Mouse (Mus musculus): ENCODE measurements at regions not wholly inside any gene's neighbourhood (a gene's known extent, or its start where the extent isn't known, plus 50 kb on each side); places are given as distances from the start of the nearest gene placed in this dataset.
A peak's percentile ranks its signal among the peaks of the same experiment; 100 is the strongest.

DNA sequence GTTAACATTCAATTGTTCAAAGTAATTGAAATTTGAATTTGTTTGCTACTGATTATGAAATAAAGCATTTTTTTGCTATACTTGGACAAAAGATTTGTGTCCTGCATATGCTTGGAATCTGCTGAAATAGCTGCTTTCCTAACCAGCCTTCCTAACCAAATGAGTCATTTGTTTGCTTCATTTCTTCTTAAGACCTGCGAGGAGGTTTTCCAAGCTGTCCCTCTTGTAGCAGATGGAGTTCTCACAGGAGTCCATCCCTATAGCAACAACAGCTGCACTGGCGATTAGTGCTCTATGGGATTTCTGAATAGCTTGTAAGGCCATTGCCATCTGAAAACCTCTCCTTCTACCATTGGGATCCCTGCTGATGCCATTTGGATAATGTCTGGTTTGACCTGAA is 94.4 kb upstream of the Dock10 start:
- no peak overlapping the region for H3K4me2 ChIP-seq (ENCODE audit: low read depth)
- peak; percentile 4 for DNase-seq
- TF ChIP-seq CTCF (IDR thresholded peaks at IDR 0.05; ENCODE audit: low read depth): no peak
- H3K27me3 ChIP-seq (ENCODE audit: insufficient read depth, low read length): no peaks in the 10 kb centered on the region
- no peaks in the 10 kb centered on the region for H3K4me1 ChIP-seq (ENCODE audit: insufficient read depth)
- WGBS: 14% methylated on average over 2 of the region's 2 CpGs
- no peak overlapping the region for H3K4me3 ChIP-seq (ENCODE audit: low read depth, low read length)
- no peaks in the 10 kb centered on the region for H3K9me3 ChIP-seq (ENCODE audit: low read length)
- no peaks in the 10 kb centered on the region for H3K36me3 ChIP-seq (ENCODE audit: insufficient read depth)
- no peak for ATAC-seq
- H3K9ac ChIP-seq: no peak overlapping the region
- no peak overlapping the region for H3K27ac ChIP-seq (ENCODE audit: low read depth, low read length)

GRCm38 (mm10) chr1:80830196-80830794 is 72.0 kb upstream of the Dock10 start:
- peak; percentile 82 for DNase-seq
- Histone ChIP-seq H3K4me3 (ENCODE audit: low read depth, low read length) (no peak overlapping the region), H3K4me2 (ENCODE audit: low read depth) (no peak overlapping the region), H3K27ac (ENCODE audit: low read depth, low read length) (no peak overlapping the region), H3K36me3 (ENCODE audit: insufficient read depth) (no peaks in the 10 kb centered on the region), H3K9ac (no peak overlapping the region), H3K4me1 (ENCODE audit: insufficient read depth) (no peaks in the 10 kb centered on the region), H3K9me3 (ENCODE audit: low read length) (no peaks in the 10 kb centered on the region), H3K27me3 (ENCODE audit: insufficient read depth, low read length) (no peaks in the 10 kb centered on the region)
- no peak for ATAC-seq
- TF ChIP-seq CTCF (IDR thresholded peaks at IDR 0.05; ENCODE audit: low read depth): peak; percentile 79

DNA sequence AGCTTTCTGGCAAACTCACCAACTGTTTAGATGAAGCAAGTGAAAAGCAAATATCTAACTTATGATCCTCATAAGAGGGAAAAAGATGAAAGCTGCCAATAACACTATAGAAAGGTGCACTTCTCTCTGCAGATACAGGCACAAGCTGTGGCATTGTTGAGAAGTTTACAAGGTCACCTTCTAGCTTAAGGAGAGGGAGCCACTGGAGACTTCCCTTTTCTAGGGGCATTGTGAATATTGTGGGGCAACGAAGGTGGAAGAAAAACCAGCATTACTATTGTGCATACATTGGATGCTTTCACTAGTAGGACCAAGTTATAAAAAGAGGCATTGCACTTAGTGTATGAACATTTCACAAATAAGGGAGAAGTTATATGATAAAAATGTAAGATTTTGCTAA is 68.1 kb upstream of the Dock10 start:
- no peak overlapping the region for H3K9ac ChIP-seq
- TF ChIP-seq CTCF (IDR thresholded peaks at IDR 0.05; ENCODE audit: low read depth): no peak
- ATAC-seq: no peak
- DNase-seq: no peak
- no peaks in the 10 kb centered on the region for H3K9me3 ChIP-seq (ENCODE audit: low read length)
- H3K4me3 ChIP-seq (ENCODE audit: low read depth, low read length): no peak overlapping the region
- 78% methylated on average over 1 of the region's 1 CpGs for WGBS
- H3K4me1 ChIP-seq (ENCODE audit: insufficient read depth): no peaks in the 10 kb centered on the region
- no peak overlapping the region for H3K4me2 ChIP-seq (ENCODE audit: low read depth)
- no peaks in the 10 kb centered on the region for H3K36me3 ChIP-seq (ENCODE audit: insufficient read depth)
- H3K27ac ChIP-seq (ENCODE audit: low read depth, low read length): no peak overlapping the region
- no peaks in the 10 kb centered on the region for H3K27me3 ChIP-seq (ENCODE audit: insufficient read depth, low read length)

GRCm38 (mm10) chr1:80823953-80824352 is 65.6 kb upstream of the Dock10 start:
- Histone ChIP-seq H3K27ac (ENCODE audit: low read depth, low read length) (no peak overlapping the region), H3K9ac (no peak overlapping the region), H3K4me3 (ENCODE audit: low read depth, low read length) (no peak overlapping the region), H3K4me1 (ENCODE audit: insufficient read depth) (no peaks in the 10 kb centered on the region), H3K27me3 (ENCODE audit: insufficient read depth, low read length) (no peaks in the 10 kb centered on the region), H3K9me3 (ENCODE audit: low read length) (no peaks in the 10 kb centered on the region), H3K36me3 (ENCODE audit: insufficient read depth) (no peaks in the 10 kb centered on the region), H3K4me2 (ENCODE audit: low read depth) (no peak overlapping the region)
- DNase-seq: no peak
- no peak for TF ChIP-seq CTCF (IDR thresholded peaks at IDR 0.05; ENCODE audit: low read depth)
- 52% methylated on average over 3 of the region's 3 CpGs for WGBS
- no peak for ATAC-seq

GRCm38 (mm10) chr1:80822185-80822584 is 63.9 kb upstream of the Dock10 start:
- H3K9me3 ChIP-seq (ENCODE audit: low read length): no peaks in the 10 kb centered on the region
- H3K4me3 ChIP-seq (ENCODE audit: low read depth, low read length): no peak overlapping the region
- H3K4me2 ChIP-seq (ENCODE audit: low read depth): no peak overlapping the region
- ATAC-seq (no peak), DNase-seq (no peak)
- no peak for TF ChIP-seq CTCF (IDR thresholded peaks at IDR 0.05; ENCODE audit: low read depth)
- WGBS: 75% methylated on average over 1 of the region's 1 CpGs
- H3K27me3 ChIP-seq (ENCODE audit: insufficient read depth, low read length): no peaks in the 10 kb centered on the region
- no peak overlapping the region for H3K27ac ChIP-seq (ENCODE audit: low read depth, low read length)
- H3K4me1 ChIP-seq (ENCODE audit: insufficient read depth): no peaks in the 10 kb centered on the region
- no peak overlapping the region for H3K9ac ChIP-seq
- no peaks in the 10 kb centered on the region for H3K36me3 ChIP-seq (ENCODE audit: insufficient read depth)

DNA sequence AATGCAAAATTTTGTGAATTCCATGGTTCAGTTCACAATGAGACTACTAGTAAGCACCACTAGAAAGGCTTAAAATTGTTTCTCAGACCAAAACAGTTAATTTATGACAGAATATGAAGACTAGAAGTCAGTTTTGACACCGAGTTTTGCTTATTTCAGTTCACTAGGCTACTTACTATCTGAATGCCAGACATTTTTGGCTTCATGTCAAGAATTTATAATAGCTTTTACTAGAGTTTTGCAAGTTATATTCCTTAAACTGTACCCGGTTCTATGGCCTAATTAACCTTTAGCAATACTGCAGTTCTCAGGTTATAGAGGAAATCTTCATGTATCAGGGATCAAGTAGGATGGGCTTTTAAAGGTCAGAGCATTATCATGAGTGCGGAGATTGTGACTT is 54.6 kb upstream of the Dock10 start:
- 62% methylated on average over 3 of the region's 3 CpGs for WGBS
- no peak for ATAC-seq
- H3K27me3 ChIP-seq (ENCODE audit: insufficient read depth, low read length): no peaks in the 10 kb centered on the region
- DNase-seq: no peak
- H3K9me3 ChIP-seq (ENCODE audit: low read length): no peaks in the 10 kb centered on the region
- no peak overlapping the region for H3K27ac ChIP-seq (ENCODE audit: low read depth, low read length)
- TF ChIP-seq CTCF (IDR thresholded peaks at IDR 0.05; ENCODE audit: low read depth): no peak
- no peak overlapping the region for H3K9ac ChIP-seq
- no peak overlapping the region for H3K4me3 ChIP-seq (ENCODE audit: low read depth, low read length)
- H3K4me1 ChIP-seq (ENCODE audit: insufficient read depth): no peaks in the 10 kb centered on the region
- H3K4me2 ChIP-seq (ENCODE audit: low read depth): no peak overlapping the region
- no peaks in the 10 kb centered on the region for H3K36me3 ChIP-seq (ENCODE audit: insufficient read depth)
